Mouse (Mus musculus) lung, postnatal 0 days (tissue): Measurements from ENCODE around the gene Rxfp2. TPM values are rescaled to one million over a fixed set of nuclear protein-coding genes. Genes with fewer than 3 reads are reported as not detected.

Experiments
- ATAC-seq: fragments of 200-750 bp; cut with Nextera tagmentation; 2 replicates; pipeline ENCODE4 v1.8.0; 2017; ENCODE audit warnings: moderate library complexity
- DNase-seq: peaks from one replicate; pipeline ENCODE4 v3.0.0-alpha.2; 2016; ENCODE audit warnings: low spot score
- H3K27ac ChIP-seq: fragments of 300-500 bp; sonication (generic); 2 replicates; pipeline ENCODE4 v1.5.1; 2014; ENCODE audit warnings: antibody characterized with exemption, mild to moderate bottlenecking, low read length, mixed read lengths
- H3K27me3 ChIP-seq: fragments of 300-500 bp; sonication (generic); replicated peaks from 2 replicates; pipeline ENCODE4 v1.6.1; 2014; ENCODE audit warnings: low read length, mixed read lengths; ENCODE audit not compliant: insufficient read depth
- H3K36me3 ChIP-seq: fragments of 300-500 bp; sonication (generic); 2 replicates; pipeline ENCODE4 v1.6.1; 2014; ENCODE audit warnings: low read length, mixed read lengths; ENCODE audit not compliant: insufficient read depth
- H3K4me1 ChIP-seq: fragments of 300-500 bp; sonication (generic); 2 replicates; pipeline ENCODE4 v1.6.1; 2014; ENCODE audit warnings: antibody characterized with exemption, low read depth, low read length, mixed read lengths; ENCODE audit not compliant: insufficient read depth
- H3K4me2 ChIP-seq: fragments of 300-500 bp; sonication (generic); replicated peaks from 2 replicates; pipeline ENCODE4 v1.6.1; 2014; ENCODE audit warnings: low read depth, mild to moderate bottlenecking, low read length, moderate library complexity, mixed read lengths
- H3K4me3 ChIP-seq: fragments of 300-500 bp; sonication (generic); 2 replicates; pipeline ENCODE4 v1.5.1; 2014; ENCODE audit warnings: low read depth, low read length
- H3K9ac ChIP-seq: fragments of 300-500 bp; sonication (generic); replicated peaks from 2 replicates; pipeline ENCODE4 v1.6.1; 2014; ENCODE audit warnings: low read depth, mild to moderate bottlenecking
- H3K9me3 ChIP-seq: fragments of 300-500 bp; sonication (generic); 2 replicates; pipeline ENCODE4 v1.6.1; 2016; ENCODE audit warnings: low read length, mixed read lengths
- CTCF ChIP-seq: IDR thresholded peaks from 2 replicates; pipeline ENCODE4 v1.5.1; 2016; ENCODE audit warnings: antibody characterized with exemption, mild to moderate bottlenecking
- EP300 ChIP-seq: IDR thresholded peaks from 2 replicates; pipeline ENCODE4 v1.6.1; 2016; ENCODE audit warnings: antibody characterized with exemption, mild to moderate bottlenecking, control low read depth
- WGBS: fragments of 180-500 bp; shearing (Covaris S2); extraction: QIAGEN DNeasy Blood & Tissue Kit; methylation state at CpG from one replicate; pipeline ENCODE4 v1.1.7; 2014; 5-methylcytosine and 5-hydroxymethylcytosine counted together
- polyA plus RNA-seq: library from polyadenylated mRNA; unstranded; fragments of >200 nt; fragmentation: Nextera tagmentation; extraction: Ambion mirVana; gene quantifications from 2 replicates; pipeline ENCODE4 v1.2.1, GENCODE M21; 2015

Rxfp2 gene
- polyA plus RNA-seq, 1 experiment from 2014 or later, result 0.58 TPM

DNA sequence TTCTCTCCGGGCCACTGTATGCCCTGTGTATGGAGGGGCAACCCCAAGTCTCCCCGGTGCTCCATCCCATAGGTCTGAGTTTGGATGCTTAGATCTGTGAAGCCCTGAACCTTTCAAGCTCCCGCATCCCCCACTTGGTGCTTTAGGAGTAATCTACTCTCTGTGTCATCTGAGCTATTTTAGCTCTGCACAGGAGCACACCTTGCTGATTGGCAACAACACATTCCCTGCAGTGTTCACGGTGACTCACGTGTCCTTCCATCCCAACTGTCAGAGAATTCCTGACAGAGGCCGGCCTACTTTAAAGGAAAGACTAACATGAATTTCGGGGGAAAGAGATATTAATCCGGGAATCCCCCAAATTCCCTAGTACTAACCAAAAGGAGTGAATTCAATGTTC, 102.2 kb downstream of the Rxfp2 start:
- H3K36me3 ChIP-seq, result no peaks in the 10 kb centered on the region
- 88% methylated on average over 8 of the region's 8 CpGs for WGBS
- ATAC-seq (no peak), DNase-seq (no peak)
- H3K4me1 ChIP-seq, result peaks cover 3% of the 10 kb centered on the region; the same call in 1 of the 2 replicates
- no peaks in the 10 kb centered on the region for H3K9me3 ChIP-seq
- no peak for TF ChIP-seq CTCF
- no peak for TF ChIP-seq EP300
- no peak overlapping the region for H3K4me2 ChIP-seq
- H3K27ac ChIP-seq, result no peak overlapping the region
- no peak overlapping the region for H3K9ac ChIP-seq
- H3K4me3 ChIP-seq, result no peak overlapping the region
- no peaks in the 10 kb centered on the region for H3K27me3 ChIP-seq

DNA sequence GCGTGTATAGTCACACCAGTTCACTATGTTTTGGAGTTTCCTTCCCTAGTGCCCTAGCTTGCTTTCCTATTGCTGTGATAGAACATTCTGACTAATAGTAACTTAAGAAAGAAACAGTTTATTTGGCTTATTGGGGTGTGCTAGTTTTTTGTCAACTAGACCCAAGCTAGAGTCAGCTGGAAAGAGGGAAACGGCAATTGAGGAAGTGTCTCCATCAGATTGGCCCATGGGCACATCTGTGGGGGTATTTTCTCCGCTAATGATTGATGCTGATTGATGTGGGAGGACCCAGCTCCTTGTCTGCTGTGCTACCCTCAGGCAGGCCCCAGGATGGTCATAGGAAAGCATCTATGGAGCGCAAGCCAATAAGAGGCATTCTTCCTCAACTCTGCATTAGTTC, 103.6 kb downstream of the Rxfp2 start:
- Histone ChIP-seq H3K9ac (no peak overlapping the region), H3K4me3 (no peak overlapping the region), H3K27ac (no peak overlapping the region), H3K27me3 (no peaks in the 10 kb centered on the region), H3K4me1 (peaks cover 3% of the 10 kb centered on the region; the same call in 1 of the 2 replicates), H3K4me2 (no peak overlapping the region), H3K9me3 (no peaks in the 10 kb centered on the region), H3K36me3 (no peaks in the 10 kb centered on the region)
- 85% methylated on average over 4 of the region's 4 CpGs for WGBS
- DNase-seq, result no peak
- no peak for TF ChIP-seq EP300
- no peak for TF ChIP-seq CTCF
- ATAC-seq, result no peak

- no peaks in the 10 kb centered on the region for H3K36me3 ChIP-seq
- ATAC-seq, result no peak
- H3K27me3 ChIP-seq, result no peaks in the 10 kb centered on the region
- 87% methylated on average over 2 of the region's 2 CpGs for WGBS
- H3K9ac ChIP-seq, result no peak overlapping the region
- no peak overlapping the region for H3K4me3 ChIP-seq
- H3K27ac ChIP-seq, result no peak overlapping the region
- DNase-seq, result no peak
- H3K9me3 ChIP-seq, result no peaks in the 10 kb centered on the region
- TF ChIP-seq EP300 (no peak), CTCF (no peak)
- H3K4me2 ChIP-seq, result no peak overlapping the region
- H3K4me1 ChIP-seq, result peaks cover 3% of the 10 kb centered on the region; the same call in 1 of the 2 replicates
Measured at GRCm38 (mm10) chr5:150122571-150122970, 104.1 kb downstream of the Rxfp2 start.

DNA sequence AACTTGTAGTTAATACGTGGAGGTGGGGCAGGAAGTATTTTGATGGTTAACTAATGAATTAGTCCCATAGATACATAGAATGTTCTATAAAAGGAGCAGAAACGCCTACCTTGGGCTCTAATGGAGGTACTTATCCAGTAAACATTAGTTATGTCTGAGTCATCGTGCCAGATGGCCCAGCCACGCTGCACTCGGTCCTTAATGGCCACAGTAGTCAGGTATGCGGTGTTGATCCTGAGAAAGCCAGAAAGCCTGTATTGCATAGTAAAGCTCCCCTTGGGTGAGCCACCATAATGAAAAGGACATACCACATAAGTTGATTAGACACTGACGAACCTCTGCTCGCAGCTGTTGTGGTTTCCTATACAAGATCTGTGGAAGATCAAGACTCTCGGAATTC, 107.4 kb downstream of the Rxfp2 start:
- Histone ChIP-seq H3K9ac (no peak overlapping the region), H3K36me3 (no peaks in the 10 kb centered on the region), H3K4me3 (no peak overlapping the region), H3K4me1 (no peaks in the 10 kb centered on the region), H3K4me2 (no peak overlapping the region), H3K9me3 (no peaks in the 10 kb centered on the region), H3K27me3 (no peaks in the 10 kb centered on the region), H3K27ac (no peak overlapping the region)
- WGBS, result 77% methylated on average over 9 of the region's 9 CpGs
- DNase-seq, result no peak
- ATAC-seq, result no peak
- TF ChIP-seq EP300, result no peak
- TF ChIP-seq CTCF, result no peak

DNA sequence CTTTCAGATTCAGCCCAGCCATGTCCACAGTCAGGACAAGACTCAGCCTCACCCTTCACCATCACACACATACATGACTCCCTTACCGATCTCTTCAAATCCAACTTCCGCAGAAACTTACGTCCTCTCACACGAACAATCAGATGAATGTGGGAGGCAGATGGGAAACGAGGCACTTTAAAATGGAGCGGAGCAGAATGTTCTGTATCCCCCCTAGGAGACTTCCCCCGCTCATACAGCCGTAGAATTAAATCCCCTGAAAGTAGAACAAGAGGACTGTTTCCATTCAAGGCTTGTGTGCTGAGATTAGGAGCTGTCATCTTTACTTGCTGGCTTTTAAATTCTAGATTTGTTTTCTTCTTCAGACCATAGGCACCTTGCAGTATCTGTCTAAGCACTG, 110.0 kb downstream of the Rxfp2 start:
- no peak for ATAC-seq
- WGBS, result 87% methylated on average over 8 of the region's 8 CpGs
- H3K27me3 ChIP-seq, result no peaks in the 10 kb centered on the region
- H3K4me1 ChIP-seq, result no peaks in the 10 kb centered on the region
- H3K9ac ChIP-seq, result no peak overlapping the region
- no peaks in the 10 kb centered on the region for H3K36me3 ChIP-seq
- H3K4me3 ChIP-seq, result no peak overlapping the region
- H3K4me2 ChIP-seq, result no peak overlapping the region
- no peak overlapping the region for H3K27ac ChIP-seq
- TF ChIP-seq CTCF (no peak), EP300 (no peak)
- DNase-seq, result no peak
- H3K9me3 ChIP-seq, result no peaks in the 10 kb centered on the region

DNA sequence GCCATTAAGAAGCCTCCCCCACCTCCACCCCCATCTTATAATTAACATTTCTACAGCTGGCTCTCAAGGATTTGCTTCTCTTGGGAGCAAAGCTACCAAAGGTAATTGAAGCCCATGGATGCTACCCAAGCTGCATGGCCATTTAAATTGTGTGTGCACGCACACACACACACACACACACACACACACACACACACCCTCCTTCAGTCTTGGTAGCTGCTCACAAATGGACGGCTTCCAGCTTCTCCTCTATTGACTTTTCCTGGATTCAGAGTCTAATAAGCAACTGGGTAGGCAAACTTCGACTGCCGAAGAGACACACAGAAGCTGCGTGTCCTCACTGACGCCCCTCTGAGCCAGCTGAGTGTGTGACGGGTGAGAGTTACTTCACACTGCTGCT, 111.7 kb downstream of the Rxfp2 start:
- Histone ChIP-seq H3K36me3 (no peaks in the 10 kb centered on the region), H3K4me3 (no peak overlapping the region), H3K9me3 (no peaks in the 10 kb centered on the region), H3K4me1 (no peaks in the 10 kb centered on the region), H3K27me3 (no peaks in the 10 kb centered on the region), H3K9ac (no peak overlapping the region), H3K27ac (no peak overlapping the region), H3K4me2 (no peak overlapping the region)
- 56% methylated on average over 7 of the region's 7 CpGs for WGBS
- no peak for TF ChIP-seq CTCF
- TF ChIP-seq EP300, result no peak
- ATAC-seq (no peak), DNase-seq (no peak)

DNA sequence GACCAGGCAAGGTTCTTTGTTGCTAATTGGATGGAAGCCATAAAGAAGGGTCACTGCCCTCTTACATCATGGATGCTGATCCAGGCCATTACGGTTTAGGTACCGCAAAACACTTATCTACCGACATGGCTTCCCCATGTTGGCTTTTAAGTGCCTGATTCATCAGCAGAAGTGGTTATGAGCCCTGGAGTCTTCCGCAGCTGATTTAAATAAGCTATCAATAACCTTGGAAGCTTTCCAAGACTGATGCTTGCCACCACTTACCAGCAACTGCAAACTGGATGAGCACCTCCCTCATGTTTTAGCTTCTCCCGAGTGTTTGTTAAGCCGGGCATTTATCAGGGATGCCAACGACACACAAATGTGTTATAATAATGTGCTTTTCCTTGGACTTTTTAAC, 112.7 kb downstream of the Rxfp2 start:
- H3K27ac ChIP-seq, result no peak overlapping the region
- H3K4me3 ChIP-seq, result no peak overlapping the region
- no peak for ATAC-seq
- H3K36me3 ChIP-seq, result no peaks in the 10 kb centered on the region
- H3K9me3 ChIP-seq, result no peaks in the 10 kb centered on the region
- WGBS, result 65% methylated on average over 7 of the region's 7 CpGs
- TF ChIP-seq CTCF, result no peak
- TF ChIP-seq EP300, result no peak
- no peak overlapping the region for H3K9ac ChIP-seq
- H3K4me1 ChIP-seq, result no peaks in the 10 kb centered on the region
- H3K27me3 ChIP-seq, result no peaks in the 10 kb centered on the region
- no peak for DNase-seq
- no peak overlapping the region for H3K4me2 ChIP-seq

Other genes with a start within 250 kb of the Rxfp2 start
- gene Fry, start 100.0 kb downstream of the Rxfp2 start, polyA plus RNA-seq, result 17.2 and 20.8 TPM in 2 replicates